Mouse (Mus musculus): ENCODE measurements around the gene Suz12. TPM values are rescaled to one million over a fixed set of nuclear protein-coding genes. Genes with fewer than 3 reads are reported as not detected.
"Not testable (repeated sequence)": the region's sequence is repeated elsewhere in the genome, so short reads cannot be mapped to it uniquely, and the experiment has no call there.

Suz12 gene
- polyA plus RNA-seq, 1 experiment, result 23.4 TPM

GRCm38 (mm10) chr11:79963212-79963974 lies 29.5 kb upstream of the Suz12 start:
- no peak for DNase-seq
- no peaks in the 10 kb centered on the region; the same call in 1 of the 2 replicates for H3K4me1 ChIP-seq (ENCODE audit: control insufficient read depth, insufficient read depth, low read length)
- TF ChIP-seq CTCF (IDR thresholded peaks at IDR 0.05; ENCODE audit: borderline replicate concordance, insufficient read depth, low read depth, low read length) (no peak), POLR2A (IDR thresholded peaks at IDR 0.05; ENCODE audit: borderline replicate concordance, insufficient read depth, low read length) (no peak)
- peak overlapping the region; percentile 90 for H3K4me3 ChIP-seq (replicated peaks; ENCODE audit: insufficient read depth, low read depth, low read length)
- 69% methylated on average over 8 of the region's 8 CpGs for WGBS
- H3K27ac ChIP-seq (ENCODE audit: insufficient read depth, low read length), result no peak overlapping the region
- no peaks in the 10 kb centered on the region for H3K27me3 ChIP-seq (ENCODE audit: control insufficient read depth, insufficient read depth, low read length)

DNA sequence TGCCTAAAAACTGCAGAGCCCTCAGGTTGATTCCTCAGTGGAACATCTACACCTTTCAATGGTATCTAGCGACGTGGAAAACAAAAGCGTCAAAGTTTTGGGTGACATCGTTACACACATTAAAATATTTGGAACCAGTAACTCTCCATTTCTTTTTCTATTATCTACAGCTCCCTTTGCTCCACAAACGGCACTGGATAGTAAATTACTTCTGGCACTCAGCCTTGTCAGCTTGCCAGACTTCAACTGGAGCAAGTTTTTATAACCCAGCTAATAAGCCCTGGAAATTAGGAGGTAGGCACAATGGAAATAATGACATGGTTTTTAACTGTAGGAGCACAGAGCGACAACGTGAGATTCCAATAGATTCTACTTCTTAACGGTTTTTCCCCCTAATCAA lies 27.0 kb upstream of the Suz12 start:
- DNase-seq, result peak; percentile 16 to 32
- TF ChIP-seq CTCF (IDR thresholded peaks at IDR 0.05; ENCODE audit: borderline replicate concordance, insufficient read depth, low read depth, low read length) (no peak), POLR2A (IDR thresholded peaks at IDR 0.05; ENCODE audit: borderline replicate concordance, insufficient read depth, low read length) (no peak)
- Histone ChIP-seq H3K27ac (ENCODE audit: insufficient read depth, low read length) (no peak overlapping the region), H3K27me3 (ENCODE audit: control insufficient read depth, insufficient read depth, low read length) (no peaks in the 10 kb centered on the region), H3K4me3 (replicated peaks; ENCODE audit: insufficient read depth, low read depth, low read length) (no peak overlapping the region), H3K4me1 (ENCODE audit: control insufficient read depth, insufficient read depth, low read length) (no peaks in the 10 kb centered on the region; the same call in 1 of the 2 replicates)
- WGBS, result 14% methylated on average over 8 of the region's 8 CpGs

- DNase-seq, result no peak
- Histone ChIP-seq H3K27me3 (ENCODE audit: control insufficient read depth, insufficient read depth, low read length) (no peaks in the 10 kb centered on the region), H3K27ac (ENCODE audit: insufficient read depth, low read length) (no peak overlapping the region), H3K4me1 (ENCODE audit: control insufficient read depth, insufficient read depth, low read length) (no peaks in the 10 kb centered on the region), H3K4me3 (replicated peaks; ENCODE audit: insufficient read depth, low read depth, low read length) (no peak overlapping the region)
- TF ChIP-seq CTCF (IDR thresholded peaks at IDR 0.05; ENCODE audit: borderline replicate concordance, insufficient read depth, low read depth, low read length) (no peak), POLR2A (IDR thresholded peaks at IDR 0.05; ENCODE audit: borderline replicate concordance, insufficient read depth, low read length) (no peak)
- 72% methylated on average over 10 of the region's 10 CpGs for WGBS
Observed at GRCm38 (mm10) chr11:79967752-79968151, 25.2 kb upstream of the Suz12 start.

- no peak overlapping the region for H3K4me3 ChIP-seq (replicated peaks; ENCODE audit: insufficient read depth, low read depth, low read length)
Observed at GRCm38 (mm10) chr11:79973133-79973532, 19.8 kb upstream of the Suz12 start.

DNA sequence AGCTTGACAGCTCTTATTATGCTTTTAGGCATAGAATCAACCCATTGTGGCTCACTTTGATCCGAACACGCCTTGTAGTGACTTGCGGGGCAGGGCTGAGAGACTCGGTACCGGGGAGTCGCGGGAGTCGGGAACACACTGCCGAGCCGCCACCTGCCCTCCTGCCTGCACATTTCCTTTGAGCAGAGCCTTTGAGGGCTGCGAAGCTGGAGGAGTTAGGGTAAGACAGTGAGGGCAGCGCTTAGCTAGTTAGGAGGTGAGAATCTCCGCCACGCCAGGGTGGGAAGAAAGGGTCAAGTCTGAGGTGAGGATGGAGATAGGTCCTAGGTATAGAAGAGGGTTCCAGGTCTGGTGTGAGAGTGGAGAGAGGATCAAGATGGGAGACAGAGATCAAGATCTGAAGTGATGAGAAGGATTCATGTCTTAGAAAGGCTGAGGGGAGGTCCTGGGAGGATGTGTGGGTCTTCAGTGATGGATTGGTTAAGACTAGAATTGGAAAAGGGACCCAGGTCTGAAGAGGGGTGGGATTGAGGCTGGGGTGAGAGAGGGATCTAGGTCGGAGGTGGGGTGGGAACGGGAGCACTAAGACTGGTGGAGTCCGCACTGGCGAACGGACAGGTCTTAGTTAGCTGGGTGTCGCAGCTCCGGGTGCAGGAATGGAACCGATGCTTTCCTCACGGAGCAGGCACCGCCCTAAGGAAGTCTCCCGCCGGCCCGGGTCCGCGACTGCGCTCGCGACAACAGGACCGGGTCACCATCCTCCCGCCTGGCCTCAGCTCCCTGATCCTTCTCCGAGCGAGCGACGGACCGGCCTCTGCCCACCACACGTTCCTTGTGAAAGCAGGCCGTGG lies 19.1 kb upstream of the Suz12 start:
- Histone ChIP-seq H3K27me3 (ENCODE audit: control insufficient read depth, insufficient read depth, low read length) (no peaks in the 10 kb centered on the region), H3K4me3 (replicated peaks; ENCODE audit: insufficient read depth, low read depth, low read length) (peak overlapping the region; percentile 92), H3K27ac (ENCODE audit: insufficient read depth, low read length) (peak overlapping the region; percentile 8; the same call in 1 of the 2 replicates), H3K4me1 (ENCODE audit: control insufficient read depth, insufficient read depth, low read length) (no peaks in the 10 kb centered on the region)
- TF ChIP-seq CTCF (IDR thresholded peaks at IDR 0.05; ENCODE audit: borderline replicate concordance, insufficient read depth, low read depth, low read length) (no peak), POLR2A (IDR thresholded peaks at IDR 0.05; ENCODE audit: borderline replicate concordance, insufficient read depth, low read length) (peak; percentile 30; the same call in 1 of the 2 replicates)
- peak; percentile 41 to 60 for DNase-seq
- WGBS, result under 1% methylated on average over 41 of the region's 41 CpGs

More at GRCm38 (mm10) chr11:79973133-79973532, 19.8 kb upstream of the Suz12 start:
- Histone ChIP-seq H3K4me1 (ENCODE audit: control insufficient read depth, insufficient read depth, low read length) (no peaks in the 10 kb centered on the region), H3K27me3 (ENCODE audit: control insufficient read depth, insufficient read depth, low read length) (no peaks in the 10 kb centered on the region), H3K27ac (ENCODE audit: insufficient read depth, low read length) (no peak overlapping the region)
- TF ChIP-seq POLR2A (IDR thresholded peaks at IDR 0.05; ENCODE audit: borderline replicate concordance, insufficient read depth, low read length), result no peak
- TF ChIP-seq CTCF (IDR thresholded peaks at IDR 0.05; ENCODE audit: borderline replicate concordance, insufficient read depth, low read depth, low read length), result no peak
- no peak for DNase-seq
- 25% methylated on average over 8 of the region's 8 CpGs for WGBS

DNA sequence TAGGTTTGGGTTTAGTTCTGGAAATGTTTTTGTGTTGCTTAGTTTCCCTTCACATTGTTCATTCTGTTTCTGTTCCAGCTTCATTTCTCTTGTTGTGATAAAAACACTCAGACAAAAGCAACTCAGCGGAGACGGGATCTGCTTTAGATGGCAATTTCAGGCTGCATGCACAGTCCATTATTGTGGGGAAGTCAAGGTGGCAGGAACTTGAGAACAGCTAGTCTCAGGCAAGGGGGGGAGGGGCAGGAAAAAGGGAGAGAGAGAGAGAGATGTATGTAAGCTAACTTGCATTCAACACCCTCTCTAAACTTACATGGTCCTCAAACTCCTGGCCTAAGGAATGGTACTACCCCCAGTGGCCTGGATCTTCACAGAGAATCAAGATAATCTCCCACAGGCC lies 17.5 kb upstream of the Suz12 start:
- TF ChIP-seq CTCF (IDR thresholded peaks at IDR 0.05; ENCODE audit: borderline replicate concordance, insufficient read depth, low read depth, low read length) (no peak), POLR2A (IDR thresholded peaks at IDR 0.05; ENCODE audit: borderline replicate concordance, insufficient read depth, low read length) (no peak)
- no peak overlapping the region for H3K27ac ChIP-seq (ENCODE audit: insufficient read depth, low read length)
- no peak overlapping the region for H3K4me3 ChIP-seq (replicated peaks; ENCODE audit: insufficient read depth, low read depth, low read length)
- 86% methylated on average over 2 of the region's 2 CpGs for WGBS
- H3K4me1 ChIP-seq (ENCODE audit: control insufficient read depth, insufficient read depth, low read length), result no peaks in the 10 kb centered on the region
- H3K27me3 ChIP-seq (ENCODE audit: control insufficient read depth, insufficient read depth, low read length), result no peaks in the 10 kb centered on the region
- DNase-seq, result no peak

- TF ChIP-seq CTCF (IDR thresholded peaks at IDR 0.05; ENCODE audit: borderline replicate concordance, insufficient read depth, low read depth, low read length) (no peak), POLR2A (IDR thresholded peaks at IDR 0.05; ENCODE audit: borderline replicate concordance, insufficient read depth, low read length) (no peak)
- no peaks in the 10 kb centered on the region for H3K27me3 ChIP-seq (ENCODE audit: control insufficient read depth, insufficient read depth, low read length)
- no peak overlapping the region for H3K4me3 ChIP-seq (replicated peaks; ENCODE audit: insufficient read depth, low read depth, low read length)
- H3K27ac ChIP-seq (ENCODE audit: insufficient read depth, low read length), result no peak overlapping the region
- H3K4me1 ChIP-seq (ENCODE audit: control insufficient read depth, insufficient read depth, low read length), result no peaks in the 10 kb centered on the region
- no peak for DNase-seq
- 100% methylated on average over 1 of the region's 1 CpGs for WGBS
Observed at GRCm38 (mm10) chr11:79976222-79976621, 16.7 kb upstream of the Suz12 start.

GRCm38 (mm10) chr11:79976645-79977044 lies 16.3 kb upstream of the Suz12 start:
- H3K27me3 ChIP-seq (ENCODE audit: control insufficient read depth, insufficient read depth, low read length); H3K4me1 ChIP-seq (ENCODE audit: control insufficient read depth, insufficient read depth, low read length); H3K27ac ChIP-seq (ENCODE audit: insufficient read depth, low read length); H3K4me3 ChIP-seq (replicated peaks; ENCODE audit: insufficient read depth, low read depth, low read length); DNase-seq: not testable (repeated sequence)
- 87% methylated on average over 6 of the region's 6 CpGs for WGBS

DNA sequence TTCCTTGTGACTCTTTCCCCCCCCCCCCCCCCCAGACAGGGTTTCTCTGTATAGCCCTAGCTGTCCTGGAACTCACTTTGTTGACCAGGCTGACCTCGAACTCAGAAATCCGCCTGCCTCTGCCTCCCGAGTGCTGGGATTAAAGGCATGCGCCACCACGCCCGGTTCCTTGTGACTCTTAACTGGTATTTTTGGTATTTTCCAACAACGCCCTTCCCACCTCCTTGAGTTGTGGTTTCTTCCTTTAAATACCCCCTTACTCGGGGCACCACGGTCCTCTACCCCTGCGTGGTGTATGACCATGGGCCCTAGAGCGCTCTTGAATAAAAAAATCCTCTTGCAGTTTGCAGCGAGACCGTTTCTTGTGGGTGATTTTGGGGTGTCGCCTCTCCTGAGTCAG lies 15.8 kb upstream of the Suz12 start:
- not testable (repeated sequence) for DNase-seq; H3K4me1 ChIP-seq (ENCODE audit: control insufficient read depth, insufficient read depth, low read length); H3K27me3 ChIP-seq (ENCODE audit: control insufficient read depth, insufficient read depth, low read length); H3K4me3 ChIP-seq (replicated peaks; ENCODE audit: insufficient read depth, low read depth, low read length); H3K27ac ChIP-seq (ENCODE audit: insufficient read depth, low read length)
- 95% methylated on average over 14 of the region's 14 CpGs for WGBS

- H3K4me1 ChIP-seq (ENCODE audit: control insufficient read depth, insufficient read depth, low read length); H3K27ac ChIP-seq (ENCODE audit: insufficient read depth, low read length); H3K4me3 ChIP-seq (replicated peaks; ENCODE audit: insufficient read depth, low read depth, low read length); H3K27me3 ChIP-seq (ENCODE audit: control insufficient read depth, insufficient read depth, low read length); DNase-seq: not testable (repeated sequence)
- WGBS, result 87% methylated on average over 4 of the region's 4 CpGs
Observed at GRCm38 (mm10) chr11:79977747-79978146, 15.2 kb upstream of the Suz12 start.
